Mouse (Mus musculus) forebrain, embryonic 11.5 days (tissue): ENCODE measurements at regions not wholly inside any gene's neighbourhood (a gene's known extent, or its start where the extent isn't known, plus 50 kb on each side); places are given as distances from the start of the nearest gene placed in this dataset.

Source experiments
- ATAC-seq: fragments of 200-750 bp; cut with Nextera tagmentation; replicated peaks from 2 replicates; pipeline ENCODE4 v1.8.0; 2017; ENCODE audit warnings: moderate TSS enrichment; ENCODE audit not compliant: low FRiP score
- DNase-seq: peaks from one replicate; pipeline ENCODE4 v3.0.0-alpha.2; 2017; ENCODE audit warnings: low spot score
- H3K27ac ChIP-seq: fragments of 300-500 bp; sonication (generic); 2 replicates; pipeline ENCODE4 v1.5.1; 2014; ENCODE audit warnings: low read depth, low read length
- H3K27me3 ChIP-seq: fragments of 300-500 bp; sonication (generic); 2 replicates; pipeline ENCODE4 v1.6.1; 2014; ENCODE audit warnings: mild to moderate bottlenecking, low read length, mixed read lengths; ENCODE audit not compliant: control insufficient read depth, insufficient read depth
- H3K36me3 ChIP-seq: fragments of 300-500 bp; sonication (generic); 2 replicates; pipeline ENCODE4 v1.6.1; 2014; ENCODE audit warnings: mild to moderate bottlenecking, low read length, moderate library complexity, mixed read lengths; ENCODE audit not compliant: control insufficient read depth, insufficient read depth
- H3K4me1 ChIP-seq: fragments of 300-500 bp; sonication (generic); replicated peaks from 2 replicates; pipeline ENCODE4 v1.6.1; 2014; ENCODE audit warnings: low read length, mixed read lengths; ENCODE audit not compliant: control insufficient read depth, insufficient read depth
- H3K4me2 ChIP-seq: fragments of 300-500 bp; sonication (generic); 2 replicates; pipeline ENCODE4 v1.6.1; 2014; ENCODE audit warnings: low read depth, mild to moderate bottlenecking, low read length, moderate library complexity, mixed read lengths; ENCODE audit not compliant: severe bottlenecking
- H3K4me3 ChIP-seq: fragments of 300-500 bp; sonication (generic); 2 replicates; pipeline ENCODE4 v1.5.1; 2014; ENCODE audit warnings: low read depth, low read length
- H3K9ac ChIP-seq: fragments of 300-500 bp; sonication (generic); 2 replicates; pipeline ENCODE4 v1.6.1; 2014; ENCODE audit warnings: low read length
- H3K9me3 ChIP-seq: fragments of 300-500 bp; sonication (generic); 2 replicates; pipeline ENCODE4 v1.6.1; 2016; ENCODE audit warnings: low read length, mixed read lengths; ENCODE audit not compliant: control insufficient read depth
- WGBS: fragments of 180-500 bp; shearing (Covaris S2); extraction: QIAGEN DNeasy Blood & Tissue Kit; methylation state at CpG from one replicate; pipeline ENCODE4 v1.1.7; 2014; 5-methylcytosine and 5-hydroxymethylcytosine counted together

DNA sequence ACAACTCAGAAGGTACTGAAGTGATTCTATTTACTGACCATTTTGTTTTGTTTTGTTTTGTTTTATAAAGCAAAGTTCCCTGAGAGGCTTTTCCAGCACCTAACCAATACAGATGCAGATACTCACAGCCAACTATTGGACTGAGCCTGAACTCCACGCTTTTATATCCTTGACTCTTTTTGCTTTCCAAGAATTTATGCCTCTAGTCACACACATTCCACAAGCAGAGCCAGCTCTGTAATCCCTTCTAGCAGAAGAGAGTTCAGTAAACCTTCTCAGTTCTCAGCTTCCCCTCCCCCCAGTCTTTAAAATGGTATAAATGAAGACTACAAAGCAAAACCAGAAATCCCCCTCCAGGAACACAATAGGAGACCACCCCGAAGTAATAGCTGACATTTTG, 269.0 kb upstream of the 1700003H04Rik start:
- DNase-seq, result no peak
- Histone ChIP-seq H3K4me2 (no peak overlapping the region), H3K27ac (no peak overlapping the region), H3K9ac (no peak overlapping the region), H3K27me3 (no peaks in the 10 kb centered on the region), H3K9me3 (no peaks in the 10 kb centered on the region), H3K4me3 (no peak overlapping the region), H3K4me1 (no peaks in the 10 kb centered on the region), H3K36me3 (no peaks in the 10 kb centered on the region)
- 0 out of 2 replicates have a peak, but pooled peaks have one; percentile 11 for ATAC-seq
- WGBS, result 73% methylated on average over 2 of the region's 2 CpGs

GRCm38 (mm10) chr3:124820586-124820985, 239.7 kb upstream of the 1700003H04Rik start:
- DNase-seq, result no peak
- H3K36me3 ChIP-seq, result no peaks in the 10 kb centered on the region
- no peak overlapping the region for H3K27ac ChIP-seq
- no peak for ATAC-seq
- no peak overlapping the region for H3K4me2 ChIP-seq
- WGBS, result 88% methylated on average over 1 of the region's 1 CpGs
- no peaks in the 10 kb centered on the region for H3K4me1 ChIP-seq
- no peak overlapping the region for H3K4me3 ChIP-seq
- H3K9ac ChIP-seq, result no peak overlapping the region
- no peaks in the 10 kb centered on the region for H3K9me3 ChIP-seq
- H3K27me3 ChIP-seq, result no peaks in the 10 kb centered on the region

GRCm38 (mm10) chr3:124806891-124807290, 226.0 kb upstream of the 1700003H04Rik start:
- H3K9ac ChIP-seq, result no peak overlapping the region
- WGBS, result 80% methylated on average over 1 of the region's 1 CpGs
- H3K27ac ChIP-seq, result no peak overlapping the region
- H3K27me3 ChIP-seq, result no peaks in the 10 kb centered on the region
- DNase-seq, result no peak
- H3K36me3 ChIP-seq, result no peaks in the 10 kb centered on the region
- no peak overlapping the region for H3K4me2 ChIP-seq
- no peak for ATAC-seq
- no peaks in the 10 kb centered on the region for H3K9me3 ChIP-seq
- no peak overlapping the region for H3K4me3 ChIP-seq
- no peaks in the 10 kb centered on the region for H3K4me1 ChIP-seq

- H3K4me2 ChIP-seq, result no peak overlapping the region
- H3K4me3 ChIP-seq, result no peak overlapping the region
- no peaks in the 10 kb centered on the region for H3K9me3 ChIP-seq
- H3K27ac ChIP-seq, result no peak overlapping the region
- H3K4me1 ChIP-seq, result no peaks in the 10 kb centered on the region
- no peaks in the 10 kb centered on the region for H3K27me3 ChIP-seq
- DNase-seq (no peak), ATAC-seq (no peak)
- no peaks in the 10 kb centered on the region for H3K36me3 ChIP-seq
- WGBS, result 75% methylated on average over 7 of the region's 7 CpGs
- H3K9ac ChIP-seq, result no peak overlapping the region
Measured at GRCm38 (mm10) chr3:124789220-124790017, 208.5 kb upstream of the 1700003H04Rik start.

DNA sequence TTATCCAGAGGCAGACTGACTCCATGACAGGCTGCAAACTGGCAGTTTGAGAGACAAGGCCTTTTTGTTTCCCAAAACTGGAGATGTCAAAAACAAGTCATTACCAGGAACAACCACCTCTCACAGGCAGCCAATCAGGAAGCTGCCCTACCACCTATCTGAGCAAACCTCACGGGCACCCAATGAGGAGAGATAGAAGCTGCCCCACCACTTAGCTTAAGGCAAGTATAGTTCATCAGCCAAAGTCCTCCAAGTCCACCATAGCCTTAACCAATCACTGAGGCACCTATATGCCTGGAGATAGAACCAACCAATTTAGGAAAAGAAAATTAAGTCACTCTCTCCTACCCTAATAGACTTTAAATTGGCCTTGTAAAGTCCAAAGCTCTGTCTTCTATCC, 207.3 kb upstream of the 1700003H04Rik start:
- 76% methylated on average over 1 of the region's 1 CpGs for WGBS
- H3K27me3 ChIP-seq, result no peaks in the 10 kb centered on the region
- H3K4me2 ChIP-seq, result no peak overlapping the region
- DNase-seq, result no peak
- ATAC-seq, result no peak
- H3K36me3 ChIP-seq, result no peaks in the 10 kb centered on the region
- H3K9me3 ChIP-seq, result no peaks in the 10 kb centered on the region
- no peak overlapping the region for H3K4me3 ChIP-seq
- H3K27ac ChIP-seq, result no peak overlapping the region
- H3K9ac ChIP-seq, result no peak overlapping the region
- no peaks in the 10 kb centered on the region for H3K4me1 ChIP-seq

DNA sequence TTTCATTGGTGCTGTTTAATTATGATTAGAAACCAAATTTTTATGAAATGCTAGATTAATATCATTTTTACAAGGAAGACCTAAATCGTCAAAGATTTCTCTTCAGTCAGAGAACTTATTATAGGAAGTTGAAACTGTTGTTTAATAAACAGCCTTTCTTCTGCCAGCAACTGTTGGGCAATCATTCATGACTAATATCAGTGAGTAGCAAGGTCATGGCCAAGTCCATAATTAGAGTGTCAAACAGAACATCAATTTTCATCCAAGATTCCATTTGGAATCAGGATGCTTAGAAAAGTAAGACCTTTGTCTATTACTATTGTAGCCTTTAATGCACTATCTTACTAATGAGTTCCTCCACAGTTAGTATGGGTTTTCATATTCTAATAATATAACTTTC, 189.4 kb upstream of the 1700003H04Rik start:
- Histone ChIP-seq H3K27me3 (no peaks in the 10 kb centered on the region), H3K4me1 (no peaks in the 10 kb centered on the region), H3K4me3 (no peak overlapping the region), H3K9ac (no peak overlapping the region), H3K36me3 (no peaks in the 10 kb centered on the region), H3K27ac (no peak overlapping the region), H3K9me3 (no peaks in the 10 kb centered on the region), H3K4me2 (no peak overlapping the region)
- ATAC-seq (no peak), DNase-seq (no peak)
- WGBS, result 85% methylated on average over 1 of the region's 1 CpGs

DNA sequence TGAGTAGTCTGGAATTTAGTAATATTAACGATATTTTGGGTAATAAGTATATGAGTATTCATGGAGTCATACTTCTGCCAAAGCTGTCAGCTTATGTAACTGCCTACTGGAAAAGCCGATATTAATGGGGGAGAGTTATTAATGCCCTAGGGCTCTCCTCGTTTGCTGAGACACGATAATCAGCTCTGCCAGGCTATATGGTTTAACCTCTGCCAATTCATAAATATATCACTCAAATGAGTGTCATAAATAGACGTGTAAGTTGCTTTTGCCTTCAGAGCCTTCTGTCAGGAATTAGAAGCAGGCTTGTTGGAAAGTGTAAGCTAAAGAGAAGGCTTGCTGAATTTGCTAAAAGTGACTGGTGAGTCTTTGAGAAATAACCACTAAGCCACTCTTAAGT, 188.4 kb upstream of the 1700003H04Rik start:
- Histone ChIP-seq H3K9ac (no peak overlapping the region), H3K4me1 (no peaks in the 10 kb centered on the region), H3K36me3 (no peaks in the 10 kb centered on the region), H3K27me3 (no peaks in the 10 kb centered on the region), H3K27ac (no peak overlapping the region), H3K4me2 (no peak overlapping the region), H3K9me3 (no peaks in the 10 kb centered on the region), H3K4me3 (no peak overlapping the region)
- DNase-seq (no peak), ATAC-seq (no peak)
- WGBS, result 83% methylated on average over 5 of the region's 5 CpGs

GRCm38 (mm10) chr3:124755693-124756435, 175.0 kb upstream of the 1700003H04Rik start:
- Histone ChIP-seq H3K4me3 (no peak overlapping the region), H3K9ac (no peak overlapping the region), H3K27me3 (no peaks in the 10 kb centered on the region), H3K9me3 (no peaks in the 10 kb centered on the region), H3K4me1 (no peaks in the 10 kb centered on the region), H3K36me3 (no peaks in the 10 kb centered on the region), H3K27ac (no peak overlapping the region), H3K4me2 (no peak overlapping the region)
- ATAC-seq (no peak), DNase-seq (no peak)
- WGBS, result 92% methylated on average over 2 of the region's 2 CpGs
